Mouse (Mus musculus) embryonic fibroblast, embryonic 13.5 days (primary cell): ENCODE results near the gene Soat2. TPM values are rescaled to one million over a fixed set of nuclear protein-coding genes. Genes with fewer than 3 reads are reported as not detected.
A peak's percentile ranks its signal among the peaks of the same experiment; 100 is the strongest.

Experiments used
- H3K27ac ChIP-seq: 2 replicates; pipeline ENCODE4 v1.5.1; 2012; ENCODE audit warnings: low read length, control low read depth, inconsistent platforms; ENCODE audit not compliant: insufficient read depth
- H3K4me1 ChIP-seq: 2 replicates; pipeline ENCODE4 v1.6.1; 2011; ENCODE audit warnings: low read length; ENCODE audit not compliant: control insufficient read depth, insufficient read depth
- H3K4me3 ChIP-seq: 2 replicates; pipeline ENCODE4 v1.5.1; 2011; ENCODE audit warnings: mild to moderate bottlenecking, control low read depth, low read length; ENCODE audit not compliant: insufficient read depth
- CTCF ChIP-seq: IDR thresholded peaks from 2 replicates; pipeline ENCODE4 v1.5.1; 2011; ENCODE audit warnings: mild to moderate bottlenecking, control low read depth, low read length, moderate library complexity, borderline replicate concordance; ENCODE audit not compliant: insufficient read depth
- POLR2A ChIP-seq: IDR thresholded peaks from 2 replicates; pipeline ENCODE4 v1.6.1; 2011; ENCODE audit warnings: low read depth, mild to moderate bottlenecking, control low read depth, low read length, moderate library complexity
- polyA plus RNA-seq: library from polyadenylated mRNA; stranded (reverse); fragments of >200 nt; gene quantifications from 2 replicates; pipeline ENCODE4 v1.2.4, GENCODE M21; 2011; ENCODE audit warnings: low read depth; ENCODE audit not compliant: missing spikeins, insufficient read length

The Soat2 gene
- polyA plus RNA-seq, 1 experiment = 2.6 TPM

- Histone ChIP-seq H3K4me3 (no peak overlapping the region), H3K27ac (no peak overlapping the region), H3K4me1 (no peaks in the 10 kb centered on the region)
Measured at GRCm38 (mm10) chr15:102112827-102113226, 37.5 kb upstream of the Soat2 start.

GRCm38 (mm10) chr15:102113674-102114073 lies 36.7 kb upstream of the Soat2 start:
- TF ChIP-seq POLR2A (no peak), CTCF (no peak)
- no peaks in the 10 kb centered on the region for H3K4me1 ChIP-seq
- no peak overlapping the region for H3K4me3 ChIP-seq
- H3K27ac ChIP-seq = no peak overlapping the region

More at GRCm38 (mm10) chr15:102112827-102113226, 37.5 kb upstream of the Soat2 start:
- no peak for TF ChIP-seq POLR2A
- no peak for TF ChIP-seq CTCF

- no peak overlapping the region for H3K27ac ChIP-seq
- H3K4me3 ChIP-seq = no peak overlapping the region
- H3K4me1 ChIP-seq = no peaks in the 10 kb centered on the region
- TF ChIP-seq POLR2A (0 out of 2 replicates have a peak, but pooled peaks have one; percentile 20), CTCF (no peak)
Measured at GRCm38 (mm10) chr15:102114651-102115260, 35.6 kb upstream of the Soat2 start.

GRCm38 (mm10) chr15:102115731-102116231 lies 34.5 kb upstream of the Soat2 start:
- H3K4me1 ChIP-seq = no peaks in the 10 kb centered on the region
- no peak overlapping the region for H3K27ac ChIP-seq
- no peak for TF ChIP-seq POLR2A
- TF ChIP-seq CTCF = no peak
- no peak overlapping the region for H3K4me3 ChIP-seq

- no peaks in the 10 kb centered on the region for H3K4me1 ChIP-seq
- TF ChIP-seq CTCF (no peak), POLR2A (peak; percentile 1; the same call in 1 of the 2 replicates)
- H3K4me3 ChIP-seq = no peak overlapping the region
- no peak overlapping the region for H3K27ac ChIP-seq
Measured at GRCm38 (mm10) chr15:102116753-102117415, 33.4 kb upstream of the Soat2 start.

- no peak overlapping the region for H3K27ac ChIP-seq
- TF ChIP-seq CTCF = peak; percentile 68; the same call in 1 of the 2 replicates
- TF ChIP-seq POLR2A = no peak
- H3K4me1 ChIP-seq = no peaks in the 10 kb centered on the region
- H3K4me3 ChIP-seq = no peak overlapping the region
Measured at GRCm38 (mm10) chr15:102117461-102118443, 32.6 kb upstream of the Soat2 start.

- Histone ChIP-seq H3K27ac (no peak overlapping the region), H3K4me1 (no peaks in the 10 kb centered on the region), H3K4me3 (no peak overlapping the region)
- TF ChIP-seq CTCF = no peak
- TF ChIP-seq POLR2A = no peak
Measured at GRCm38 (mm10) chr15:102118591-102118990, 31.7 kb upstream of the Soat2 start.

- no peaks in the 10 kb centered on the region for H3K4me1 ChIP-seq
- H3K27ac ChIP-seq = no peak overlapping the region
- H3K4me3 ChIP-seq = no peak overlapping the region
- TF ChIP-seq CTCF = no peak
- TF ChIP-seq POLR2A = no peak
Measured at GRCm38 (mm10) chr15:102119121-102119830, 31.1 kb upstream of the Soat2 start.

- Histone ChIP-seq H3K4me3 (no peak overlapping the region), H3K4me1 (no peaks in the 10 kb centered on the region), H3K27ac (no peak overlapping the region)
- no peak for TF ChIP-seq CTCF
- no peak for TF ChIP-seq POLR2A
Measured at GRCm38 (mm10) chr15:102119831-102120170, 30.5 kb upstream of the Soat2 start.
